Mouse (Mus musculus) adrenal gland, adult (tissue): ENCODE measurements around the gene 4933400A11Rik.
A peak's percentile ranks its signal among the peaks of the same experiment; 100 is the strongest.

Experiments used
- DNase-seq, 2 experiments: peaks; one replicate each; pipeline ENCODE4 v3.0.0; 2022 to 2023; ENCODE audit warnings: low spot score in 1 of 2; ENCODE audit not compliant: inconsistent age in 2 of 2

Gene 4933400A11Rik

DNA sequence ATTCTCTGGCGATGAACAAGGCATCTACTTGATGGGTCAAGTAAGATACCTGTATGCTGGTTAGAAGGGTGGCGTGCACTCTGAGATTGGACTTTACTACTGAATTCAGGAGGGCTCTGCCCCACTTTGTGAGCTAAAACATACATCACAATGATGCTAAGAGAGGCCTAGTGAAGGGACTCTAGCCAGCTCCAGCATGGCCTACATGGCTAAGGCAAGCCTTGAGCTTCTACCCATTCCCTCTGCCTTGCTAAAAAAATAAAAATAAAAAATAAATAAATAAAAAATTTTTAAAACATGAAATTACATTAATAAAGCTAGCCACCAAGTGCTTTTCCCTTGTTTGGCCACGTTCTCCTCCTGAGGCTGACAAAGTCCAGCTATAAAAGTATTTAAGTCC, at the start of gene 4933400A11Rik:
4933400A11Rik (minus strand) TSS at position 101 of the 400 bp plus-strand sequence.
- DNase-seq = no peak

GRCm38 (mm10) chrX:169828136-169828535, 48.7 kb upstream of the 4933400A11Rik start:
- no peak for DNase-seq

- no peak for DNase-seq
Measured at GRCm38 (mm10) chrX:169827720-169828119, 48.3 kb upstream of the 4933400A11Rik start.

DNA sequence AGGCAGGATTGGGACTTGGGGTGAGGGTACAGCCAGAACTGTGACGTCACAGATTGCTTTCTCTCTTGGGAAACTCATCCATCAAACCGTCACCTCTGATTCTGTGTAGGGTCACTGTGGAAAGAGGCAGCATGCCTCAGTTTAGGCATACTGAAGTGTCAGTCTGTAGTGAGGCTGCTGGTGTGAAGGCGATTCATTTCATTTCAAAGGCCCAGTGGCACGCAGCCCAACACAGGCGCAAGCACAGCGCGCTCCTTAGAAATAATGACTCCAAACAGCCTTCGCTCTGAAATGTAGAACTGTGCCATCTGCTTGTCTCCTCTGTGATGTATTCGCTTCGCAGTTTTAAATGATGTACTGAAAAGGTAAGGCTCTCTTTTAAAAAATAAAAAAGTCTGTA, 47.5 kb upstream of the 4933400A11Rik start:
- DNase-seq = no peak

- no peak for DNase-seq
Measured at GRCm38 (mm10) chrX:169813673-169814072, 34.2 kb upstream of the 4933400A11Rik start.

- DNase-seq = no peak
Measured at GRCm38 (mm10) chrX:169811783-169812182, 32.3 kb upstream of the 4933400A11Rik start.

DNA sequence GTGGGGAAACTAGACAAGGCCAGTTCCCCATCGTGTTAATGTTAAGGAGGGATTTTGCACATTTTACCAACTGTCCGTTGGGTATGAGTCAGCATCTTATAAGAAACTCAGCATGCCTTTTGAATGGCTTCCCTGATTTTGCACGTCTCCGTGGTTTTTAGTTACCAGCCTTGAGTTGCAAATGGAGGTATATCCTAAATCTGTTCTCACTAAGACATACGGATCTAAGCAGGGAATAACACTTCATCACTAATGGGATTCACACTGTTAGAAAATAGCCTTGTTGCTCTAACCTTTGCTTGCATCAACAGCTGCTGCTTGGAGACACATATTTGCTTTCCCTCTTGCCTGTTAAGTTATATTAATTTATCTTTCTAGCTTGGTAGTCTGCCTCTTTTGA, 31.9 kb upstream of the 4933400A11Rik start:
- DNase-seq = no peak

GRCm38 (mm10) chrX:169807744-169808143, 28.3 kb upstream of the 4933400A11Rik start:
- DNase-seq = peak in 1 of 2 experiments; percentile 58

DNA sequence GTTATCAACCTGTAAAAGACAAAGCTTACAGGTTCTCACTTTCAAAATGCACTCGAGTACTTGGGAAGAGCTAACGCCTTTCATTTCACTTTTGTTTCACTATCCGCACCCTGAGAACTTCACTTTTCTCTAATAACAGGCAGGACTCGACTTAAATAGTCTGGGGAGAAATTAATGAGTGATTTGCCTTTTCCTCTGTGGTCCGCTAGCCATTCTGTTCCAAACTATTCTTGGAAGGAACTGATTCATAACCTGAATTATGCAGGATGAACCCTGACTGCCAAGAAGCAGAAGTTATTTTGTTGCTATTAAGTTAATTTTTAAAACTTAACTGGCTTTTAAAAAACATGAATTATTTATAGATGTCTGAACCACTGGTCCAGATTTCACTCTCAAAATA, 26.4 kb upstream of the 4933400A11Rik start:
- no peak for DNase-seq

DNA sequence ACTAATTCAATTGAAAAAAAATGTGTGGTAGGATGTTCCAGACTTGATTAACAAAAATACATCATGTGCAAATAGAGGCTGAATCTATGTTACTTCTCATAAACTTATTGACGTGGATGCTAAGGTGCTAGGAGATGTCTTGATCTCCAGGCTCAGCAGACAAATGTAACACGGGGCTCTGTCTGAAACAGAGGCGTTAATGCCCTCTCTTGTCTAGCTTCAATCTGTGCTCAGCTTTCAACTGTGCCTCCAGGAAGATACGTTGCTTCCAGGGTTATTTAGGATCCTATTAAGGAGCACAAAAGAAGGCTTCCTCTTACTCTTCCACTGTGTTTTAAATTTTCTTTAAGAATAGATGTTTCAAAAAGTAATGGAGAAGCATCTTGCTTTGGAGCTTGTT, 20.8 kb upstream of the 4933400A11Rik start:
- DNase-seq = no peak

DNA sequence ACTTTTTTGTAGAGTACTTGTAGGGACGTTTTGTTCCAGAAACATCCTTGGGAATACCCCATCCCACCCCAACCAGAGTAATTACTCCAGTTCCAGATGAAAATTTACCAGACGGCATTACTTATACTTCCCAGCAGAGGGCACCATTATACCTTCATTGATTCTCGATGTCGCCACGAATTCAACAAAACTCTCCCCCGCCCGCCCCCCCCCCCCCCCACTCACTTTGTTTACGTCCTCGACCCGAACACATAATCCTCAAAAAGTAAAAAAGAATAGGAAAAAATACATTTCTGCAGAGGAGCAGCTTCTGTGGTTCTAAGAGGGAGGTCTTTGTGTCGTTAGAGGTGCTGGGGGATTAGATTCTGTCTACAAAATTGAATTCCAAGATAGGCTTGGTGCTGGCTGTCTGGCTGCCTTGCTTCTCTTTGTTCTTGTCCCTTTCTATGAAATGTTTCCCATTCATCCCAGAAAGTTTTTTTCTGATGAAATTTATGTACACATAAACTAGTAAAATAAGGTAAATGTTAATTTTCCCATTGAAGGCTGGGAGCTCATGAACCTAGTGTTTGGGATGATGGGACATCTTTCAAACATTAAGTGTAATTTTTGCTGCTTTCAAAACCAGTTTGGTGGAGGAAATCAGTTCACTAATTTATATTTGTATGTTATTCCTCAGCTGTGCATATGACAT, 19.7 kb upstream of the 4933400A11Rik start:
- peak in 1 of 2 experiments; percentile 78 for DNase-seq

GRCm38 (mm10) chrX:169797148-169797547, 17.7 kb upstream of the 4933400A11Rik start:
- peak in 1 of 2 experiments; percentile 43 for DNase-seq

- peak; percentile 83 to 90 for DNase-seq
Measured at GRCm38 (mm10) chrX:169794831-169795311, 15.4 kb upstream of the 4933400A11Rik start.

DNA sequence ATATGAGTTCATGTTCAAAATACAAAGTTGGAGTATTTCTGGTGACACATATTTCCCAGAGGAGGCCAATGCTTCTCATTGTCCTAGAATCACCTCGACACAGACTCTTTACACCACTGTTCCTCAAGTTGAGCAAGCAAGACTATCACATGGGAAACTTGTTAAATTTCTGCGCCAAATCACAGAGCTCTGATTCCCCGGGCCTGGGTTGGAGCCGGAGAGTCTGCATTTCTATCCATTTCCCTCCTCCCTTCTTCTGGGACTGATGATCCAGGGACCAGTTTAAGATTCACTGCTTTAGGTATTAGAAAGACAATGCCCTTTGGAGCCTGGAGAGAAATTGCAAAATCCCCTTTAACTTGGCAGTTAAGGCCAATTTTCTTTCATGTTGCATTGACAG, 15.0 kb upstream of the 4933400A11Rik start:
- DNase-seq = peak; percentile 66 to 89

GRCm38 (mm10) chrX:169792879-169793278, 13.4 kb upstream of the 4933400A11Rik start:
- peak in 1 of 2 experiments; percentile 36 for DNase-seq

- DNase-seq = no peak
Measured at GRCm38 (mm10) chrX:169789702-169790101, 10.3 kb upstream of the 4933400A11Rik start.

DNA sequence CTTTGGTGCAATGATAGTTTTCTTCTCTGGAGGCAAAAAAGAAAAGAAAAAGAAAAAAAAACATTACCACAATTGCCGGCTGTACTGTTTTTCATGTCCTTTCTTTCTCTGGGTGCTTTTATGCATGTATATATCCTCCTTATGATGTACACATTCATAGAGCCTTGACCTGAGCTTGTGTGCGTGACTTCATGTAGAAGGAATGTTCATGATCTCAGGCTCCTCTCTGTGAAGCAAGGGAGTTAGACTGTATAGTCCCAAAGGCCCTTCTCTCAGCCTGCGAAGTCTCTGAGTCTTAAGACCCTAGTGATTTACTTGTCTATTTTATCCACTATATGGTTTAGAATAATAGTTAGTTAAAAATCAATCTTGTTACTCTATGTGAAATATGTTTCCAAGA, 21.4 kb downstream of the 4933400A11Rik start:
- DNase-seq = no peak

DNA sequence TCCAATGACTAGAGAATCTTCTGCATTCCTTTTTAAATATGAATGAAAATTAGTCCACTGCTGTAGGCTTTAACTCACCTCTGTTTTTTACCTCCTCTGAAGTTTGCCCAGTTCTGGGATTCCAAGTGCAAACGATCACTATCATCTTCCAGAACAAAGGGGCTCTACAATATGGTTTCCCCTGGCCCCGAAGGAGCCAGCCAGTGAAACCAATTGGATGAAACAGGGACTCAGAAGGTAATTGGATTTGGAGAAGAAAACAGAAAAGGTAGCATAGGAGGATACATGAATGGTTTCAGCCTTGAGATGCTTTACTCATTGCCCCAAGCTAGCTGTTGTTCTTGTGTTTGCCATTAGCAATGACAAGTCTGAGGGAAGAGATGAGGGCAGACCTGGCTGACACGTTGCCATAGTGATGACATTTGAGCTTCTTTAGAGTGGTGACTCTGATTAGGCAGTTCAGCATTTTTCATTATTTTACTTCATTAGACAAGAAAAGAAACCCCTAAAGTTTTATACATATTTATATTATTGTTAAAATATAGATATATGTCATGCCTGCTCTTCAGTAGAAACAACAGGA, 44.0 kb downstream of the 4933400A11Rik start:
- DNase-seq = peak; percentile 30 to 50
